Mouse (Mus musculus) left cerebral cortex, postnatal 10 days (tissue): ENCODE results near the gene Diaph2. TPM values are rescaled to one million over a fixed set of nuclear protein-coding genes. Genes with fewer than 3 reads are reported as not detected.
"Not testable (repeated sequence)": the region's sequence is repeated elsewhere in the genome, so short reads cannot be mapped to it uniquely, and the experiment has no call there.

Experiments
- DNase-seq, 2 experiments: peaks; one replicate each; pipeline ENCODE4 v3.0.0; 2021 to 2022; ENCODE audit warnings: low spot score in 2 of 2, mixed read lengths in 1 of 2; ENCODE audit errors: extremely low spot score in 1 of 2
- intact Hi-C: fragments of 180-260 bp; cut with DNase I; formaldehyde crosslinking; loops from one replicate; pipeline ENCODE4 v1.15.1; 2025
- total RNA-seq, 2 experiments: library from RNA; stranded (reverse); gene quantifications; 2 replicates each; pipeline ENCODE4 v1.2.3; 2021

Diaph2 gene
- total RNA-seq, 2 experiments from 2014 or later = 14.7 to 14.9 TPM

DNA sequence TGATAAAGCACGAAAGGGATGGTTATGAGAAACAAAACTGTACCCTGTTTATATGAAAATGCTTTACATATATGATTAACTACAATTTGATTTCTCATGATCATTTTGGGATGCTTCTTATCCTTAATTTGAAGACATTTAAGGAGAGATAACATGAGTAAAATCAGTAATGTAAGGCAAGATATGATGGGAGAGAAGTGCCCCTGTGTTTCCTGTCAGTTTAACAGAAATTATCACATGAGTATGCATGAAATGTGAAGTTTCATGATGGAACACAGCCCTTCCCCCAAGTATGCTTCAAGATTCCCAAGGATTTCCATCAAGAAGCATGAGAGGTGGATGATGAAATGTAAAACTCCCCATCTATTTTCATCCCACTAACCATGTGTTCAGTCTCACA, 485.6 kb downstream of the Diaph2 start:
- intact Hi-C loops = no loop called here
- DNase-seq = no peak

DNA sequence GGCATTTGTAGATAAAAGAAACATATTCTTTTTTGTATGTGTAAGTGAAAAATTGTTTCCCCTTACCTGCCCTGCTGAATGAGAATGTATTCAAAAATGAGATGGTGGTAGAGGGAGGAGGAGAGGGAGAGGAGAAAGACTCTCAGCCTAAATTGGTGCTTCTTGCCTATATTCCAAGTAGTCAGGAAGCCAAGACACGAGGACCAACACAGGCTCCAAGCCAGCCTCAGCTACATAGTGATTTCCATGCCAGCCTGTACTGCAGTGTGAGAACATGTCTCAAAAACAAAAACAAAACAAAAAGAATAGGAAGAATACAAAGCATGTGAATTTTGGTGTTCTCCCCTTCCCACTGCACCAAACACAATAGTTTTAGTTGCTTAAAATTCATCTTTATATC, 497.1 kb downstream of the Diaph2 start:
- intact Hi-C loops = no loop called here
- no peak for DNase-seq

GRCm38 (mm10) chrX:130253664-130254063, 504.1 kb downstream of the Diaph2 start:
- DNase-seq = peak in 1 of 2 experiments; percentile 17

DNA sequence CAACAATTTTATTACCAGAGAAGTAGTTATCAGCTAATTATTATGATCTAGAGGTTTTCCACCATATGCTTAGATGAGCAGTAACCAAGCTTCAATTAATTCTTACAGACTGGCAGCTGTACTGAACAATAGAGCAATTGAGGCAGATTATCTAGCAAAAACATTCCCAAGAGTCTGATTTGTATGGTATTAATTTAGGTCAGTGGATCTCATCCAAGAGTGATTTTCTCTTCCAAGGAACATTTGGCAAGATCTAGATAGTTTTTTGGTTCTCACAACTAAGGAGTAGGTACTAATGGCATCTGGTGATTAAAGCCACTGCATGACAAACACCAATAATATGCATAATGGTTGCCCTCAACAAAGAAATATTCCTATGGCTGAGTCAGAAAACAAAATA, 516.2 kb downstream of the Diaph2 start:
- intact Hi-C loops = no loop called here
- DNase-seq = no peak

More at GRCm38 (mm10) chrX:130253664-130254063, 504.1 kb downstream of the Diaph2 start:
- intact Hi-C loops = no loop called here

DNA sequence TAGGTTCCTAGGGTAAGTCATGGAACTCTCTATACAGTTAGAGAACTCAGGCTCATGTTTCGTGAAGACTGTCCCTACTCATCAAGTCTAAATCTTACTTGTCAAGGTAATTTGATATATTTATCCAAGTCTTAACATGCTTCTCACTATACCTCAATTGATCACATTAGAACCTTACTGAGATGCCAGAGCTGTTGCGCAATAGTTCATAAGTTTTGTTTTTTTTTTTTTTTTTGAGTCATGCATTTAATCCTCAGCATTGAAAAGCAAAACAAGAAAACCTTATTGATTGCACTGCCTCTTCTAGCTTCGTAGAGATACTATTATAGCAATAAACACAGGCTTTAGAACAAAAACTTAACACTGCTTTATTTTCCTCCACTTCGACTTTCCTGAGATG, 529.6 kb downstream of the Diaph2 start:
- intact Hi-C loops = no loop called here
- no peak for DNase-seq

DNA sequence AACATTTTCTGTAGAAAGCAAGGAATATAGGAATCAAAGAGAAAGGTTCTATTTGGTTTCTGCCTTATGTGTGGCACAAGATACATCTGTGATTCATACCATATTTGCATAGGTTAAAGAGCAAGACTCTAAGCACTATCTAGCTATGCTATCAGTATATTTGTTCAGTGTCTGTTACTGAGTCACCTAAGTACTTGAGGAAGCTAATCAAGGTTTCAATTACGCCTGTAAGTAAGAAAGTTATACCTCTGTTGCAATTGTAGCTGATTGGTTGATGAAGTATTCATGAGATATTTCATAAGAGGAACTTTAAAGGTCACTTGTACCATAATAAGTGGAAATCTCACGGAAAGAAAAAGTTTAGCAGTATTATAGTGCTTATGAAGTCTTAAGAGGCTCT, 531.9 kb downstream of the Diaph2 start:
- intact Hi-C loops = no loop called here
- DNase-seq = no peak

DNA sequence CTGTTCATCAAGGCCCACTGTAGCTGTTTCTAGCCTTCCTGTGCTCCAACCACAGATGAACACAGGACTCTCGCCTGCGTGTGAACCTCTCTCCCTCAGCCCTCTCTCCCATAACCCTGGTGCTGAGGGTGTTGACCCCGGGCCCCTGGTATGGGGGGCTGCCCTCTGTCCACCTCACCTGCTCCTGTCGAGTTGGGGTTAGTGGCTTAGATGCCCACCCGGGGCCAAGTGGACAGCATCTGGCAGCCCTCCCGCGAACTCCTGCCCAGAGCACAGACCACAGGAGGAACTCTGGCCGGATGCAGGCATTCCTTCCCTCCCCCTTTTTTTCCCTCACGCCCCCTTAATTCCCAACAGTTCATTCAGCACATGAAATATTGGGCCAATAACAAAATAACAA, 537.5 kb downstream of the Diaph2 start:
- DNase-seq = peak in 1 of 2 experiments; percentile 7
- intact Hi-C loops = no loop called here

DNA sequence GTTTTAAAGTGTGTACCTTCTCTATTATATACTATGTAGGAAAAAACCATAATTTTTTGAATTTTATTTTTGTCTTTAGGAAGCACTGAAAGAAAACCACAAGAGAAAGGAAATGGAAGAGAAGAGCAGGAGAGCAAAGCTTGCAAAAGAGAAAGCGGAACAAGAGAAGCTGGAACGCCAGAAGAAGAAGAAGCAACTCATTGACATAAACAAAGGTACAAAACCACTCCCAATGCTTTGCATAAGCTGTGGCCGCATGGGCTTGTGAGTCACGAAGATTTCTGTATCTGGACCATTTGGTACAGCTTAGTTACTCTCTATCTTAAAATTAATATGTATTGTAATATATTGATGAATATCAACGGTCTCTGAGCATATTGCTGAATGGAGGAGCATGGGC, 540.2 kb downstream of the Diaph2 start:
- intact Hi-C loops = no loop called here
- no peak for DNase-seq

DNA sequence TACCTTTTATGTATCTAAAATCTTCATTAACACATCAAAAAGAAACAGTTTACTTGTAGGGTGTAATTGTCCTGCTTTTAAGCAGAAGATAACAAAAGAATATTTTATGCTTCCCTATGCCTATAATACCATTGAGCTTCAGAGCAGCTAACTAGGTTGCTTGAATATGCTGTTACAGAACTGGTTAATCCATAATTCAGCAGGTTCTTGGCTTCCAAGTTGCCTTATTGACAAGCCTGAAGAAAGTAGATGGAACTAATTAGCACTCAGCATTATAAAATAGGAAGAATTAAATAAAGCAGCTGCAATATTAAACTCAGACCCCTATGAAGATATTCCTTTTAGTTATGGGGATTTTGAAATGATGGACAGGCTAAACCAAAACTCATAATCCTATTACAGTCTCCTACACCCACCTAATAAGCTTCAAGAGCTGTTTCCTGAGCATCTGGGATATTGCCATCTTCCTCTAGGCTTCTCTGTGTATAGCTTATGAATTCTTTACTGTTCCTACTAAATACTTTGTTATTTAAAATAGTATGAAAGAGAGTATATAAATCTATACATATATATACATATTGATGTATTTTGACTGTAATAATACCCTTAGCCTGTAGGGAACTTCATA, 601.4 kb downstream of the Diaph2 start:
- no peak for DNase-seq
- intact Hi-C loops = no loop called here

DNA sequence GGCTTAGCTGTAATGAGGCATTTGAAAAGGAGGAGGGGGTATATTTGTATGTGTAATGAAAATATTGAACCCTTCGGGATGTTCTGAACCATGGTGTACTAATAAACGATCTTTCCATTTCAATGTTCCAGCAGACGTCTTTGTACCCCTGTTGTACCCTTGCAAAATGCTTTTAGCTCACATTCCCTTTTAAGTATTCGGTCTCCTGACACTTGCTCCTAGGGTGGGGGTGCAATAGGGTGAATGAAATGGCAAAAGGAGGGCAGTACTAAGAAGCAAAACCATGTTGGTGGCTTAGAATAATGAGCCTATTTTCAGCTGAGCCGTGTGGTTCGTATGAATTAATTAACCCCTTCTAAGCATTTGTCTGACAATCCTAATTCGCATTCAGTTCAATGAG, 601.9 kb downstream of the Diaph2 start:
- intact Hi-C loops = no loop called here
- DNase-seq = no peak

GRCm38 (mm10) chrX:130393508-130394145, 644.1 kb downstream of the Diaph2 start:
- no peak for DNase-seq
- intact Hi-C loops = no loop called here

DNA sequence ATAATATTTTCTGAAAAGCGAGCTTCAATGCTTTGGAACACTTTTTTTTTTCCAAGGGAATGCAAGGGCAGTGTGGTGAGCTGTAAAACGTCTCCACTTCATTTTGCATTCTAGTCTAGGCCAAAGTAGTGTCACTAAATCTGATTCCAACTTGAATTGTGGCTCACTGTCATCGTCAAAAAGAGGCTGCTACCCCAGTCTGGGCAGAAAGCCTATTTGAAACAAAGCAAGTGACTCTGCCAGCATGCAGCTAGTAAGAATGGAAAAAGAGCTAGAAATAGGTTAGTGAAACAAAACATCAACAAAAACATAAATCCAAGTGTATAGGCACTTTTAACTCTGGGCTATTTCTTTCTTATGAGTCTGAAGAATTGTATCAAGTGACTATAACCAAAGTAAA, 653.7 kb downstream of the Diaph2 start:
- no peak for DNase-seq
- intact Hi-C loops = no loop called here

DNA sequence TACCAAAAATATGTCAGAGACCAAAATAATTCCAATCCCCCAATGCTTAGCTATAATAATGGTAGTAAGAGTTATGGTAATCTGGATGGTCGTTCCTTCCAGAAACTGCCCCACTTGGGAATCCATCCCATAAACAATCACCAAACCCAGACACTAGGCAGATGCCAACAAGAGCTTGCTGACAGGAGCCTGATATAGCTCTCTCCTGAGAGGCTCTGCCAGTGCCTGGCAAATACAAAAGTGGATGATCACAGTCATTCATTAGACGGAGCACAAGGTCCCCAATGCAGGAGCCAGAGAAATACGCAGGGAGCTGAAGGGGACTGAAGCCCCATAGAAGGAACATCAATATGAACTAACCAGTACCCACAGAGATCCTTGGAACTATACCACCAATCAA, 657.9 kb downstream of the Diaph2 start:
- DNase-seq, intact Hi-C loops: not testable (repeated sequence)

GRCm38 (mm10) chrX:130408985-130409384, 659.4 kb downstream of the Diaph2 start:
- intact Hi-C loops = no loop called here
- DNase-seq = no peak

DNA sequence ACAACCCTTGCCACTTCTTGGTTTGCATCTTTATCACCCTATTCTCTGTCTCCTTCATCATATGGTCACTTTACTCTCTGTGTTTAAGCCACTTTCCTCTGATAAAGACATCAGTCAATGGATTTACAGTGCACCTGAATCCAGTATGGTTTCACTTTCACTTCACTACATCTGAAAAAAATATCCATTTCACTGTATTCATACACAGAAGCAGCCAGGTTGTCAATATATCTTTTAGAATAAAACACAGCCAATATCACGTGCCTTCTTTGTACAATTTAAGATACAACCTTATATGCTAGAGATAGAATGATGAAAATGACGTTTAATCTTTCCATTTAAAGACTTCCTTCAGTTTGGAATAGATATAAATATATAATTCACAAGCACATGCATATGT, 673.6 kb downstream of the Diaph2 start:
- intact Hi-C loops = no loop called here
- DNase-seq = no peak

GRCm38 (mm10) chrX:130451822-130452487, 702.4 kb downstream of the Diaph2 start:
- intact Hi-C loops = no loop called here
- no peak for DNase-seq

- no peak for DNase-seq
- intact Hi-C loops = no loop called here
Observed at GRCm38 (mm10) chrX:130452488-130452823, 702.9 kb downstream of the Diaph2 start.

DNA sequence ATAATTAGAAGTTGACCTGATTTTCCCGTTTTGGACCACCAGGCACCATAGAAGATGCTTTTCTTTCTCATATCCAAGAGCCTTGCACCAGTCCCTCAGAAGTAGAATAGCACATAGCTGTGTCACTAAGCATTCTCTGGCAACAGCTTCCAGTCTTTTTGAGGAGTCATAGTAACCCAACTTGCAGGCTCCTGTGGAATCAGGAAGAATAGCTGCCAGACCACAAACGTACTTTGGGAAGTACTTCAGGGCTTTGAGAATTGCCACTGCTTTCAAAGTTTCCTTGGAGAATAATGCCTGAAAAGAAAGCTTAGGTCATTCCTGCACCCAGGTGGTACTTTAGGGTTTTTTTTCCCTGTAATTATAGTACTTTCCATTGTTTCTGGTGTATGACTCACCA, 723.6 kb downstream of the Diaph2 start:
- no peak for DNase-seq
- intact Hi-C loops = no loop called here

DNA sequence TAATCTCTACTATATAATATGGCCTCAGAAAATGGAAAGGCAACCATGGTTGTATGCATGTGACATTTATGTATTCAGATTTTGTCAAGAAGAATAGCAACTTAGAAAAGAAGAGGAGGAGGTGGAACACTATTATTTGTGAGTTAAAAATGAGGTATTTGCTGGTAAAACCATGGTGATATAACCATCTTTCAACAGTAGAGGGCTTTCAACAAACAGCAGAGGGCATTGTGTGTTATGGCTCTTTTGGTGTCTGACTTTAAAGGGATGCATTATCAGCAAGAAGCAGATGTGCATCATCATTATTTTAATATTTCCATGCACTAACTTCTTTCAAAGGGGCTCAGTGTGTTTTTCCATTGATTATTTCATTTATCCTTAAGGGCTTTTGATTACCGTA, 731.3 kb downstream of the Diaph2 start:
- DNase-seq = no peak
- intact Hi-C loops = no loop called here

DNA sequence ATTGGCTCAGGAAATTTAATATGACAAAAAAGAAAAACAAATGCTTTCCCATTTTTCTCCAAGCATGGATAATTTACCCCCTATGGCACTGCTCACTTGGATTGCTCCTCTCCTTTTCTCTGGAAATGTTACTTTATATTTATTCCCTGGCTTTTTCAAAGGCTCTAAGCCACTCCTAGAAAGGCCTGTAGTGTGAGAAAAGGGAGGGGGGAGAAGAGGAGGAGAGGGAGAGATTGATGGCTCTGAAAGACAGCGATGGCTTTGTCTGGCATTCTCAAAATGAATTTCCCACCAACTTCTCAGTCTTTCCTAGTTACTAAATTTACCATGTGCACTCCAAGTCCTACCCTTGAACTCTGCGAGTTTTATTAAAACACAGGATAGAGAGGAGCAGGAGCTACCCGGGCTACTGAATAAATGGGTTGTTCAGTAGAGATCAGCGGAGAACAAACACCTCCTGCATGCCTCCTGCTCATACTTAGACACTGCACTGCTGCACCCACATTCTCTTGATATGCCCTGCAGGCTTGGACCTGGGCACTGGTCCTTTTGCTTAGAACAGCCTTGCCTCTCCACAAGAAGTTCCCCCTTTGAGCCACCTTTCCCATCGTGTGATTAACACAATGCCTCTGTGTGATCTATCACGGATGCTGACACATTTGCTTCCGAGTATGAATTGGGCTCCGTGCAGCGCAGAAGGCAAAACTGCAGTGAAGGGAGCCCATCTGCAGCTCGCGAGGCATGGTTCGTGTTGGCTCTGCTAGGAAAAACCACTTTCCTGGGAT, 753.3 kb downstream of the Diaph2 start:
- peak in 1 of 2 experiments; percentile 6 for DNase-seq
- intact Hi-C loops = no loop called here
